Mouse (Mus musculus) lung, adult 2 months (tissue): ENCODE measurements around the gene Ccdc83.

Experiments
- CTCF ChIP-seq: fragments of 200-500 bp; IDR thresholded peaks from 2 replicates; pipeline ENCODE4 v1.5.1; 2011; ENCODE audit warnings: mild to moderate bottlenecking, low read length, control low read depth; ENCODE audit not compliant: insufficient read depth
- POLR2A ChIP-seq: fragments of 200-500 bp; IDR thresholded peaks from 2 replicates; pipeline ENCODE4 v1.6.1; 2011; ENCODE audit warnings: low read depth, mild to moderate bottlenecking, control low read depth, low read length, borderline replicate concordance; ENCODE audit errors: extremely low read depth

GRCm38 (mm10) chr7:90258701-90259100 lies 6.9 kb downstream of the Ccdc83 start:
- no peak for TF ChIP-seq CTCF
- no peak for TF ChIP-seq POLR2A
